Mouse (Mus musculus) c-Kit-positive CD71-negative TER-119-negative erythroid progenitor cells, embryonic 14.5 days (primary cell): ENCODE measurements at regions not wholly inside any gene's neighbourhood (a gene's known extent, or its start where the extent isn't known, plus 50 kb on each side); places are given as distances from the start of the nearest gene placed in this dataset.

ENCODE experiments used
- DNase-seq: peaks from one replicate; pipeline ENCODE4 v3.0.0-alpha.2; 2013; ENCODE audit warnings: low read depth

- no peak for DNase-seq
Measured at GRCm38 (mm10) chr19:15053582-15054141, 455.8 kb upstream of the Tle4 start.

- DNase-seq = no peak
Measured at GRCm38 (mm10) chr19:15052642-15053239, 454.9 kb upstream of the Tle4 start.

DNA sequence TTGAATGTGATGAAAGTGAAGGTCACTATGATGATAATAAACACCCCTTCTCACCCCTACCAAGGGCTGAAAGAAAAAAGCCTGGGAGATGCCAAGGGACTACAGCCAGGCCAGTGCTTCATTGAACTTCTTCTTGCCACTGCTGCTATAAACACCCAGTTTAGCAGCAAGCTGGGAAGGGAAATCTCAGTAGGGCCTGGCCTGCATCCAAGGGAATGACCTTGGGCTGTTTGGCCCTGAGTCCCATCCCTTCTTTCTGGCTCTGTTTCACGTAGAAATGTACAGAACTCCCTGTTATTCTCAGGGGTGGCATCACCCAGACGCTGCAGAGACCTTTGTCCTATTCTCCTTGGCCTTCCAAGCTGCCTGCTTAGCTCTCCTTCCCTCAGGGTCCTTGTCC is 450.0 kb upstream of the Tle4 start:
- no peak for DNase-seq

- DNase-seq = no peak
Measured at GRCm38 (mm10) chr19:15047306-15047868, 449.5 kb upstream of the Tle4 start.

- peak; percentile 19 for DNase-seq
Measured at GRCm38 (mm10) chr19:15035554-15035953, 437.7 kb upstream of the Tle4 start.

DNA sequence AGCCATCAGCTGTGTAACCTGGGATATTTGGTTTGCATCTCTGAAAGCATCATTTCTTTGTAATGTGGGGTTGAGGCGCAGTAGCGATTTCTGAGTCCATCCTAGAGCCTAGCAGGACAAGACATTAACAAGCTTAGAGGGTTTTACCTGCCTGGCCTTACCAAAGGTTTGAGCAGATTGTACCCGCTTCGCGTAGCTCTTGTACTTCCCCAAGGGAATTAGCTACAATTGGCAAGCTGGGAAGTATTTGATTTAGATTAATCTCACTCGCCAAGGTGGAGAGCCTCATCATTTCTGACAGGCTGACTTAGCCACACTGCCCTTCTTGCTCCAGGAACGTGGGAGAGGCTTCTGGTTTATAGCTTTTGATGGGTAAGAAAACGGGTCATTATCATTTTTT is 436.1 kb upstream of the Tle4 start:
- DNase-seq = no peak

- no peak for DNase-seq
Measured at GRCm38 (mm10) chr19:15033396-15033795, 435.5 kb upstream of the Tle4 start.

- DNase-seq = no peak
Measured at GRCm38 (mm10) chr19:15032297-15032947, 434.6 kb upstream of the Tle4 start.

DNA sequence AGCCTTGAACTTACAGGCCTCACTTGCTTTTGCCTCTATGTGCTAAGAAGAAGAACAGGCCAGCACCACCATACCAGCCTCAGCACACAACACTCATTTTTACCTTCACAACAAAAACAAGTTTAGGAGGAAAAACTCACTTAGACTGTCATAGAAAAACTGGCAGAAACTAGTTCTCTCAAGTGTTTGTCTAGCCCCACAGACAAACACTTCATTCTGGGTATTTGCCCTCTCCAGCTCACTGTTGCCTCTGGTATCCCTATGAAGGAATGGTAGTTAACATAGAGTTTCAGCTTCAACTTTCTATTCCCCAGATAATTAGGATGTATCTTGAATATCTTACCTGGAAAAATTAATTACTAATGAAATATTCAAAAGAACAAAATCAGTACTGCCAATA is 433.6 kb upstream of the Tle4 start:
- DNase-seq = no peak

DNA sequence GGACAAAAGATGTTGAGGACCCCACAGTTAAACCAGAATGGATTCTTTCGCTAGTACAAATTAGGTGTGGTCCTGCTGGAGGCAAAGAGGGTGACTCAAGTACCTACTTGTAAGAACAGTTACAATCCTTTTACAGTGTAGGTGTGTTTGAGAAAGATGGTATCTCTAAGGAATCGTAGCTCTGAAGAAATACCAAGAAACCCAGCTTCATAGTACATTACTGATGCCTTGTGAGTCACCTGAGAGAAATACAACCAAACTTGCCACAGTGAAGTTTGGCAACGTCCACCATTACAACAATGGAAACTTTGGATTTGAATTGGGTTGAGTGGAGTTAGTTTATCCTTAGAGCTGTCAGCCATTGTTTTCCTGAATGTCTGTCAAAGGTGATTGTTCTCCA is 405.7 kb upstream of the Tle4 start:
- DNase-seq = no peak

DNA sequence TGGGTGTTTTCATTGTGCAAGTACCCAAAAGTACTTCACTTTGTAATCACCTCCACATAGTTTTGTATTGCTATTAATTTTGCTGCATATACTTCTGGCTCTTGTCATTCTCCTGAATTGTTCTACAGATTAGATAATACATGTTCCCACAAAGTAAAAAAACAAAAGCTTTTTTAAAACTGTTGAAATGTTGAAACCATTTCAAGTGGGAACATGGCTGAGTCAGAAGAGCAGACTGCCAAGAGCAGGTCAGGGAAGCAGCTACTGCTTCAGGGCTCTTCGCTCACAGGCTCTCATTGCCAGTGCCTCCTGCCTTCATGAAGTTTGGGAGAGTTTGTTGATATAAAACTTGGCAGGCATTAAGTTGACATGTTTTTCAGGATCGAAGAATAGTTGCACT is 395.5 kb upstream of the Tle4 start:
- DNase-seq = no peak

- no peak for DNase-seq
Measured at GRCm38 (mm10) chr19:14970161-14970560, 372.3 kb upstream of the Tle4 start.

GRCm38 (mm10) chr19:14968283-14968682 is 370.4 kb upstream of the Tle4 start:
- DNase-seq = no peak

DNA sequence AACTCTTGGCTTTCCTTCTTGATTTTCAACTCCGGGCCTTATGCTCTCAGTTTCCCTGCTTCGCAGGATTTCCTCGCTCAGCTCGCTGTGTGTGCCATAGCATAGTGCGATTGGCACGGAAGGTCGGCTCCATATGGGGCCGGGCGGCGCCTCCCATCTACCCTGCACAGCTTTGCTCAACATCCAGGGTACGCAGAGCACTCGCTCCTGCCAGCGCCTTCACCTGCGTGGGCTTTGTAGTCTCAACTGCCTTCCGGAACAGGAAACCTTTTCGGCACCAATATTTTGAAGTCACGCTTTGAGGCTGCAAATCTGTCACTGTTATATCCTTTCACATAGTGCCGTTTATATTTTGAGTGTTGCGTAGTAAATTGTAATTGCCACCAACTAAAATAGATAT is 359.9 kb upstream of the Tle4 start:
- DNase-seq = no peak

DNA sequence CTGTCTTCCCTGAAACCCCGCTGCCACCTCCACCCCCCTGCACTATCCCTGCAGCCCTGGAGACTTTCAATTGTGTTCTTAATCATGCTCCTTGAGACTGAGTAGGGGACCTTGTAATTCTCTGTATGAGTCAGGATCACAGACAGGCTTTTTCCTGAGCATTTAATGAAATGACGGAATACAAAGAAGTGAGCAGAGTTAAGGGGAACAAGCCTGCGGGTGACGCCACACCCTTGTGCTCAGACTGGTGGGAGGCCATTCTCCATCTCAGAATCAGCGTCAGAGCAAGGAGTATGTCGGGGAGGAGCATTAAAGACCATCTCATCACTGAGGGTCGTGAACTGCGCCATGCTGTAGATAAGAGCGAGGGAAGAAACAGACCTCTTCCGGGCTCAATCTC is 359.3 kb upstream of the Tle4 start:
- DNase-seq = no peak

DNA sequence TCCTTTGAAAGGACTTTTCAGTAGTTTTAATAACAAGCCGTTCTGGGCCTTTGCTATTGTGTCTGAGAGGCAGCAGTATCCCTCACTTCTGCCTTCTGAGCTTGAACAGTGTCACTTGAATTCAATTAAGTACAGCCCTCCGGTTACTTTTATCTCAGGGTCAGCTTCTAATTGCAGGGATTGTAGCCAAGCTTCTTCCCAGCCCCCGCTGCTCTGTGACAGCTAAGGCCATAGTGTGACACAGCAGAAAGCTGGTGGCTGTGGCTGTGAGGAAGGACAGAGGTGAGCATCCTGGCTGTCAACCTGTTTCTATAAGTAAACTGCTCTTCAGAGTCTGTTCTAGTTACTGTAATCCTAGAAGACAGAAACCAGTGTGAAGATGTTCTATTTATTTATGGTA is 358.5 kb upstream of the Tle4 start:
- DNase-seq = no peak

GRCm38 (mm10) chr19:14955969-14956368 is 358.1 kb upstream of the Tle4 start:
- DNase-seq = no peak

GRCm38 (mm10) chr19:14940207-14940952 is 342.5 kb upstream of the Tle4 start:
- DNase-seq = no peak

- DNase-seq = no peak
Measured at GRCm38 (mm10) chr19:14922238-14922637, 324.4 kb upstream of the Tle4 start.

DNA sequence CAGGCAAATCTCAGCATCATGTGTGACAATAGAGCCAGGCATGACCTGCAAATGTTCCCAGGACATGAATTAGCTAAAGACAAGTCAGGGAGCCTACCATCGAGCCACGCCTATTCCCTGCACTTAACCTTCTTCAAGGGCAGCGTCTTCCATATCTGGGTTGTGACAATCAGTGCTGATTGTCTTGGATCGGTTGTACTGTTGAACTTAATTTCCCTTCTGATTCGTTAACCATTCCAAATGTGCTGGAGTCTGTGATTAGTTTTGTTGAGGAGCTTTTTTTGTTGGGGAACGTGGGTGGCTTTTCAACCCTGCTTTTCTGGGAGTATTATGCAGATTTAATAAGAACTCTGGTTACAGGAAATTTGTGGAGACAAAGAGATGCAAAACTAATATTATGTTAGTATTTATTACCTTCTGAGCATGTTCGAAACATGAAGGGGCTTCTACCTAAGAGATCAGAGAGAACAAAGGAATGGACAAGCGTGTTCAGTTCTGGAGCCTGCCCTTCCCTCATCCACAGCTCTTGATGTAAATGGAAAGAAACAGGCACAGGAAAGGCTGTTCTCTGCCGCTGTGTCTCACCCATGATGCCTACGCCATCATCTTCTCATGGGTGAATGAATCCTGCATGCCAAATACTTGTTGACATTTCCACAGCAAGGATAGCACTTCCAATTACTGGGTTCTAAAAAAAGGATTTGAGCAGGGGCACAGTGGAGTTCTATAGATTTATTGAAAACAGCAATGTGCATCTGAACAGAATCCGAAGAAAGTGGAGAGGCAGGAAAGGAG is 313.4 kb upstream of the Tle4 start:
- no peak for DNase-seq

DNA sequence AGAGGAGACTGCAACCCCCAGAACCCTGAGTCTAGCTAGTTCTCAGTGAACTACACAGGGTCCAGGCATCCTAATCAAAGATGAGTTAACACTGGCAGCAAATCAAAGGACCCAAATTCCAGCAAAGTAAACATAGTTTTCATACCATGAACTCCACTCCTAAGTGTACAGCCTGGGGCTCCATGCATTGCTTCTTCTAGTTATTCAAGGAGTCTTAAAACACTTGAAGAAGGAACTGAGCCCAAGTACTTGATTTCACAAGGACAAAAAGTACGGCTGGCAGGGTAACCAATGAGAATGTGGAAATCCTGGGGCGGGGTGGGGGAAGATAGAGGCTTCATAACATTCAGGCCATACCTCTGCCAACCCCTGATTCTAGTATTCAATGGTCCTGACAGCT is 297.0 kb upstream of the Tle4 start:
- DNase-seq = no peak

- no peak for DNase-seq
Measured at GRCm38 (mm10) chr19:14892390-14892758, 294.5 kb upstream of the Tle4 start.
